Mouse (Mus musculus) CD4-positive helper T cell, adult 2 months (primary cell): ENCODE measurements around the gene Gnb2.

Source experiments
- DNase-seq: peaks from one replicate; pipeline ENCODE4 v3.0.0-alpha.2; 2012; ENCODE audit warnings: low read depth, missing footprints, low spot score

The Gnb2 gene

DNA sequence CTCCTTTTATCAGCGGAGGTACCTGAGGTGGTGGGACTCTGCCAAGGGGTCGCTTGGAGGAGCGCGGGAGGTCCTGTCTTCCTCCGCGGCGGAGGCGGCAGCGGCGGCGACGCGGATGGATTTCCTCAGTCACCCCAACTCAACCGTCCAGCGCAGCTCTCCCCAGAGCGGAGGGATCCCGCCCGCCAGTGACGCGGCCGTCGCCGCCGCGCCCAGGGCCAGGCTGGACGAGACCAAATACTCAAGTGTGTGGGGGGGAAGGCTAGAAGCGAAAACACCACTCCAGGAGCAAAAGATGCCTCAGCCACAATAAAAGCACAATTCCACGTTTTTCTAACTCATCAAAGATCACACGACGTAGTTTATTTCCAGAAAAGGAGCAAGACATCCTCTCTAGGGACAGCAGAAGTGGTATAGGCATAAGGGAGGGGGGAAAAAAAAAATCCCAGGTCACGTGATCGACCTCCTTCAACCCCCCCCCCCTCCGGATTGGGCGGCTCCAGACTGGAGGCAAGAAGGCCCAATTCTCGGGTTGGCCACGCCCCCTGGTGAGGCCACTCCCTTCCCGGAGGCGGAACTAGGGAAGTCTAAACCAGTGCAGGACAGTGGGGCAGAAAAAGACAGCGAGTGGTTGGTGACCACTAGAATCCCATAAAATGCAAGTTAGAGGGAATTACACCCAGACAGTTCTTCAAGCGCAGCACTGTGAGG lies at the start of gene Gnb2, which contains the start of gene Epo:
Gnb2 (minus strand) TSS at position 394 of the 711 bp plus-strand sequence.
Epo (minus strand) TSS at position 126 of the 711 bp plus-strand sequence.
- DNase-seq = peak; percentile 98

DNA sequence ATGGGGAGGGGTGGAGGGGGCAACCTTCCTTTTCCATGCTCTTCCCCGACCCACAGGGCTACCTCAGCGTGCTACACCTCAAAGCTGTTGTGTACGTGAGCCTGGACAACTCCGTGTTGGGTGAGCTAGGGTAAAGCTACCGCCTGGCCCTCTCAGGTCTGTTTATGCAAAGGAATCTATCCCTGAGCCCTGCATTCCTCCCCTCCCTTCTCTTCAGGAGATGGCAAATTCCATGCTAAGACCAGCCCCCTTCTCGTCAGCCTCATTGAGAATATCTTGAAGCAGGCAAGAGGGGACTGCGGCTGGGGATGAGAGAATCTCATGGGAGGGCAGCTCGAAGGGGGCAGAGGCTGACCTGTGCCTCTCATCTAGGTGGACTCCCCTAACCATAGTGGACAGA lies 49.4 kb upstream of the Gnb2 start:
- no peak for DNase-seq

DNA sequence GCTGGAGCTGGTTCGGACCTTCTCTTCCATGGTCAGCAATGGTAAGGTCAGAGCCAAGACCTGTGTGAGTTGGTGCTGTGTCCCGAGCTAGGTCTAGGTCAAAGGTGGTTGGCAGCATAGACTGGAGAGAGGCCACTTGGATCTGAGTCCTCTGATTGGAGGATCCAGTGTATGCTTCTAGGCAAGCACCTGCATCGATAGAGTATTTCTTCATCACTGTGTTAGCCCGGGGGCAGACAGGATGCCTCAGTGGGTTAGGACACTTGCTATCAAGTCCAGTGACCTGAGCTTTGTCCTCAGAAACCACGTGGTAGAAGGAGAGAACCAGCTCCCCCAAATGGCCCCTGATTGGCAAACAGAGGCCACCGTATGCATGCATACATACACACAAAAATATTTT lies 46.9 kb upstream of the Gnb2 start:
- no peak for DNase-seq

DNA sequence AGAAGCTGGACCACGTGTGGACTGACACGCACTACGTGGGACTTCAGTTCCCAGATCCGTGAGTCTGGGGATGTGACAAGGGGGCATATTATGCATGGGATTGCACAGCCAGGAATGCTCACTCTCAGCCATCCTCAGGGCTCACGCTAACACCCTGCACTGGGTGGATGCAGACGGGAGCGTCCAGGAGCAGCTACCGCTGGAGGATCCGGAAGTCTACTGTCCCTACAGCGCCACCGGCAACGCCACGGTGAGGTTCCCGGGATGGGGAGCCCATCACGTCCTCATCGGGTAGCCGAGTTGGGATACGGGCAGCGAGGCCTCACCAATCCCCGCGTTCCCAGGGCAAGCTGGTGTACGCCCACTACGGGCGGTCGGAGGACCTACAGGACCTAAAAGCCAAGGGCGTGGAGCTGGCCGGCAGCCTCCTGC lies 41.2 kb upstream of the Gnb2 start:
- no peak for DNase-seq

DNA sequence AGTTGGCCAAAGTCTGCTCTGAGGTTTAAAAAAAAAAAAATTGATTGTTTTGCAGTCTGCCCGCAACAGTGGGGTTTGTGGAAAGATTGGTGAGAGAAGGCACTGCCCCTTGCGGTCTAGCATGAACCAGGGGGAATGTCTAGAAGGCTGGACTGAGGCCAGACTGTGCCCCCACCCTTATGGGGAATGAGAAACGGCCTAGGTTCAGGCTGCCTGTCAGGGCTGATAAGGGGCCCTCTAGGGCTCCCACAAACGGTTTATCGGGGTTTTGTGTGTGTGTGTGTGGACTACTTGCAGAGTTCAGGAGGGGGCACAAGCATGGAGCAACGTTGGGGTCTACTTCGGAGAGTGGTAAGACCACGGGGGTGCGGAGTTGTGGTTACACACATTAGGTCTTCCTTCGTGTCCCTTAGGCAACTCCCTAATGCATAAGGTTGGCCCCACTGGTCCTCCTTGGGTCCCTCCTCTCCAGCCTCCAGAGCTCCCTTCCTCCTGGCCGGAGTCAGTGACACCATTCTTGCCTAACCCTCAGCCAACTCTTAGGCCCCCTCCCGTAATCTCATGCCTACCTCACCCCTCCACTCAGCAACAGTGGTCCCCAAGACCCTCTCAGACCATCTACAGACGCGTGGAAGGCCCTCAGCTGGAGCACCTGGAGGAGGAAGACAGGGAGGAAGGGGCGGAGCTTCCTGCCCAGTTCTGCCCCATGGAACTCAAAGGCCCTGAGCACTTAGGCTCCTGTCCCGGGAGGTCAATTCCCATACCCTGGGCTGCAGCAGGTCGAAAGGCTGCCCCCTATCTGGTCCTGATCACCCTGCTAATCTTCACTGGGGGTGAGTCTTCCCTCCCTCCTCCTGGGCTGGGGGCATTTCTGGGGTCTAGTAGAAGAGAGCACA lies 37.6 kb upstream of the Gnb2 start:
- DNase-seq = no peak

- DNase-seq = peak; percentile 23
Observed at GRCm38 (mm10) chr5:137570181-137570580, 36.9 kb upstream of the Gnb2 start.

DNA sequence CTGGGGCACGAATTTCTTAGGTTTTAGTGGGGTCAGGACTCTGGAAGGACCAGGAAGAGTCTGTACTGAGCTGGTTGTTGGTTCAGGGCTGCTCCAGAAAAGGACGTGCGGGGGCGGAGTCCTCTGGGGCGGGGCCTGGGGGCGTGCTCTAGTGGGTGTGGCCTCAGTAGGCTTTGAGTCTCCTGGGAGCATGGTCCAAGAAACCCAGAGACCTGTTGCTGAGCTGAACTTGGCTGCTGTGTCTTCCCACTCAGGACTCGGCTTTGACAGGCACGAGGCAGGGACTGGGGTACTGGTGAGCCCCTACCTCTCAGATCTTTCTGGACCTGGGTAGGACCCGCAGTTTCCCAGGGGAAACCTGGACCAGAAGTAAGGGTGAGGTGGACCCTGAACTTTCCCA lies 36.4 kb upstream of the Gnb2 start, which contains the start of gene Tfr2:
Tfr2 (plus strand) TSS at position 176 of the 400 bp plus-strand sequence.
- peak; percentile 65 for DNase-seq

- DNase-seq = no peak
Observed at GRCm38 (mm10) chr5:137569031-137569430, 35.7 kb upstream of the Gnb2 start.

DNA sequence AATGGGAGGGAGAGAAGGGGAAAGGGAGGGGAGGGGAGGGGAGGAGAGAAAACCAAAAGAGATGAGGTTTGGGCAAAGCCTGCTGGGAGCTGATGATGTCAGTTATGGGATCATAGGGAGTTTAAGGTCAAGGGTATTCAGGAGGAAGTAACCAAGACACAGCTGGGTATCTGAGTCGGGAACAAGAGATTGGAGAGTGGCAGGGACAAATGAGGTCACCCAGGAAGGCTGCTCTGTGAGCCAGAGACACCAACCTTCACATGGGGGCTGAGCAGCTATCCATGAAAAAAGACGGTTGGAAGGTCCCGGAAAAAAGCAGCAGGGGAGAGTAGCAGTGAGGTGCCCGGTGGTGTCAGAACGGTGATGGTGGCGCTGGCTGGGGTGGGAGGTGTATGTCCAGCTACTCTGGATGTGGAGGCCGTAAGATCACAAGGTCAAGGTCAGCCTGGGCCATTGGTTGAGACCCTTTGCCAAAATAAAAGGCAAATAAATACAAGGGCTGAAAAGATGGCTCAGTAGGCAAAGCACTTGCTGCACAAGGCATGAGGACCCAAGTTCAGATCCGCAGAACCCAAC lies 35.0 kb upstream of the Gnb2 start:
- DNase-seq = no peak

DNA sequence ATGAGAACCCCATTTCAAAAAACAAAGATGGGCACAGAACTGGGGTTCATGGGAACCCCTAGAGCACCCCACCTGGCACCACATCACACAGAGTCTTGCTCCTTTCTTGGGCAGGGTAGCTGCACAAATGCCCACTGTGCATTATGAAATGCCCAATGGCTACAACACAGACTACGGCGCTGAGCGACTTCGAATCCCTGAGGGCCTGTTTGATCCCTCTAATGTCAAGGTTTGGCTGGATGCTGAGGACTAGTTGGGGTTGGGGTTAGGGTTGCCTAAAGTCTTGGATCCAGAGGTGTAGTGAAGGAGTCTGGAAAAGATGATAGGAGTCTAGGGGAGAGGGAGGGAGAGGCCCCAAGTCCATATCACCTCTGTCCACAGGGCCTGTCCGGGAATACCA lies 33.1 kb upstream of the Gnb2 start:
- DNase-seq = no peak

DNA sequence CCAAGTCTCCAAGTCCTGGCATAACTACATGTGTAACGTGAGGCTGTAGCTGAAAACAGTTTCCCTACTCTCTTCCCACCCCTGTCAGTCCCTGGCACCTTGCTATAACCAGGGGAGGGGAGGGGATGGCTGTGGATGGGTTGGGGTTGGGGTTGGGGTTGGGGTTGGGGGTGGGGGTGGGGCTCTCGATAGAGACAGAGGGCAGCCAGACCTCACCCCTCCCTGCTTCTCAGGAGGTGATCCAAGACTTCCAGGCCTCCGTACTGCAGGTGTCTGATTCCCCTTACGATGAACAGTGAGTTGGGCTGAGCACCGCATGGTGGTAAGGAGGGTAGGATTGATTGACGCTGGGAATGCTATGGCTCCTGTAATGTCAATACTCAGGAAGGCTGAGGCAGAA lies 32.4 kb upstream of the Gnb2 start:
- DNase-seq = no peak

DNA sequence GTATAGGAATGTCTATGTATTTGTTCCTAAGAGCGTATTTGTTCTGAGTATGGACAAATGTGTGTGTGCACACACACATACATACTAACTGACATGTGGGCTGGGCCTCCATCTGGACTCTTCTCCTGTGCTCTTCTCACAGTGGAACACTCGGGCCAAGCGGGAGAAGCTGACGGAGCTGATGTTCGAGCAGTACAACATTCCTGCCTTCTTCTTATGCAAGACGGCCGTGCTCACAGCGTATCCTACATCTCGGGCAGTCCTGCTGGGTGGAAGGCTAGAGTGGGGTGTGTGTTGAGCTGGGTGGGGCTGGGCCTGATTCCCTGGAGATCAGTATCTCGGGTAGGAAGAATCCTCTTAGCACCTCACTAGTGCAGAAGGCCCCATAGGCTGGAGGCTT lies 29.7 kb upstream of the Gnb2 start:
- DNase-seq = no peak

DNA sequence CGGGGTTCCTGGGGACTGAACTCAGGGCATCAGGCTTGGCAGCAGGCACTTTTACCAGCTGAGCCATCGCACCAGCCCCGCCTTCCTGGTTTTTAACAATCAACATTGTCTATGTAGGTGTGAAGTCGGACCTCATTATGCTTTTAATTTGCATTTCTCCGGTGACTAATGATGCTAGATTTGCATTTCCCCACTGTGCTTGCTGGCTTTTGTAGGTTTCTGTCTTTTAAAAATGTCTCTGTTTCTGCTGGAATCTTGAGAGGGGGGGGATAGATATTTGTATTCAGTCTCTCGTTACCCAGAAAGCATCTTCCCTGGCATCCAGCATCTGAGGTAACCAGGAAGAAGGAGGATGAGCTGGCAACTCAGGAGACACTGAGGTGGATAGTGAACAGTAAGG lies 28.2 kb upstream of the Gnb2 start:
- no peak for DNase-seq

DNA sequence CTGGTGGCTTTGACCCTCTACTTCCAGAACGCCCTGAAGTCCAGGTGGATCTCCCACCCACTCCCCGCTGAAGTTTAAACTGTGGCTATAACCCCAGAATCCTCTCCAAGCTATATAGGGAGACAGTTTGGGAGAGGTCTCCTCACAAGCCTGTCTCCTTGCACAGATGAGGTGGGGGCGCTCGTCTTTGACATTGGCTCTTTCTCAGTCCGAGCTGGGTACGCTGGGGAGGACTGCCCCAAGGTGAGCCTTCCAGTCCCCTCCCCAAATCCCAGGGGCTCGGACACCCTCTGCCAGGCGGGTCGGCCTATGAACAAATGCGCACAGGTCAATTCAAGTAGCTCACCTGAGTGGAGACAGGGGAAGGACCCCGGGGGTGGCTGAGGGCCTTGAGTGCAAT lies 20.6 kb upstream of the Gnb2 start:
- no peak for DNase-seq

GRCm38 (mm10) chr5:137553411-137553837 lies 20.1 kb upstream of the Gnb2 start, which contains the start of gene Actl6b:
Actl6b (plus strand) TSS chr5:137553517.
- peak; percentile 28 for DNase-seq

GRCm38 (mm10) chr5:137553000-137553399 lies 19.7 kb upstream of the Gnb2 start:
- no peak for DNase-seq

- DNase-seq = no peak
Observed at GRCm38 (mm10) chr5:137551119-137551518, 17.8 kb upstream of the Gnb2 start.

GRCm38 (mm10) chr5:137549840-137550239 lies 16.5 kb upstream of the Gnb2 start:
- no peak for DNase-seq

DNA sequence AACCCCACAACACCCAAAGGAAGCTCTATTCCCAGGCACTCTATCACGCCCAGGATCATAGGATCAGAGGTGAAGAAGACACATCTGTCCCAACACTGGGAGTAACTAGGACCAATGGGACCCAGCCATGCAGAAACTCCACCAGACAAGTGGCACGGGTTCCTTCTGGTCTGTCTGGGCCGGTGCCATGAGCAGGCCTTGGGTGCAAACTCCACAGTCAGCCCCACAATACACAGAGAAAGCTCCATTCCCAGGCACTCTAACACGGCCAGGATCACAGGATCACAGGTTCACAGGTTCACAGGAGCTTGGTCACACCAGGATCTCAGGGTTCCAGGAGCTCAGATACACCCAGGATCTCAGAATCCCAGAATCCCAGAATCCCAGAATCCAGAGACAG lies 12.3 kb upstream of the Gnb2 start:
- DNase-seq = no peak

DNA sequence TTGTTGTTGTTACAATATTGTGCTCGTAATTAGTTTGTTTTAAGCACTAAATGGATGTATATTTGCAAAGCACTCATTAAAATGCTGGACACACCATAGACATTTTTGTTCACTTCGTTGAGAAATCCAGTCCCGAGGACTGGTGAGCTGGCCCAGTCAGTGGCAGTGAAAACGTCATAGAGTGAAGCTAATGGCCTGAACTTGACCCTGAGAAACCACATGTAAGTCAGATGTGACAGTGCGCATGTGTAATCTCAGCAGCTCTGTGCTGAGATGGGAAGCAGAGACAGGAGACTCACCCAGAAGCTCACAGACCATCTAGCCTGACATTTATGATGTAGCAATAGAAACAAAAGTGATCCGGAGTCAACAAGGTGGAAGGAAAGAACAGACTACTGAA lies 11.6 kb upstream of the Gnb2 start:
- DNase-seq = no peak

DNA sequence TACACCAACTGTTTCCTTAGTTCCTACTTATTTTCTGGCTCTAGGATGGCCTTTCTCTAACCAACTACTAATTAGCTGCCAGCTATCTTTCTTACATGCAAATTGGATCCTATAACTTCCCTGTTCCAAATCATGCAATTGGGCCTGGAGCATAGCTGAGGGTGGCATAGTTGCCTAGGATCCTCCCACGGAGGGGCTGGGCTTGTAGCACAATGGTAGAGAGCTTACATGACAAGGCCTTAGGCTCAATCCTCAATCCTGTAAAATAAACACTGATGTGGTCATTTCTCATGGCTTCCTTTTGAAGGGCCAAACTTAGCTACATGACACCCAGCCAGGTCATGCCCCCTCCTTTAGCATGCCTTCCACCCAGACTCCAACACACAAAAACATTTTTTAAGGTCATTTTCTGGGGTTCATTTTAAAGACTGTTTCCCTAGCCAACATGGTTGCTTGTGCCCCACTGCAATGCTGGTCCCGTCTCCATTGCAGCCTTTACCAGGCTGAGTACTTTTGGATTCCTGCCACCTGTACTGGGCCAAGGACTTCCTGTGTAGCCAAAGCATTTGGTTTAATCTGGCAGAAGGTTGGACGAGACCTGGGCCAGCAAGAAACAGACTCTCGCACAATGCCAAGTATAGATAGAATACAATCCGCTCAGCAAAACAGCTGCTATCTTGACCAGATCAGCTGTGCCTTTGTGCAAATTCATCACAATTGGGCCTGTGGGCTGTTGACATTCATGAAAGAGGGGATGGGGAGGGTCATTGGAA lies 8.6 kb upstream of the Gnb2 start:
- DNase-seq = no peak
